Mouse (Mus musculus) heart, postnatal 0 days (tissue): ENCODE data around the gene Slc7a7.

ENCODE experiments used
- CTCF ChIP-seq: IDR thresholded peaks from 2 replicates; pipeline ENCODE4 v1.5.1; 2016; ENCODE audit warnings: antibody characterized with exemption, control low read depth, low read depth
- EP300 ChIP-seq: IDR thresholded peaks from 2 replicates; pipeline ENCODE4 v1.6.1; 2016; ENCODE audit warnings: antibody characterized with exemption, low read depth

DNA sequence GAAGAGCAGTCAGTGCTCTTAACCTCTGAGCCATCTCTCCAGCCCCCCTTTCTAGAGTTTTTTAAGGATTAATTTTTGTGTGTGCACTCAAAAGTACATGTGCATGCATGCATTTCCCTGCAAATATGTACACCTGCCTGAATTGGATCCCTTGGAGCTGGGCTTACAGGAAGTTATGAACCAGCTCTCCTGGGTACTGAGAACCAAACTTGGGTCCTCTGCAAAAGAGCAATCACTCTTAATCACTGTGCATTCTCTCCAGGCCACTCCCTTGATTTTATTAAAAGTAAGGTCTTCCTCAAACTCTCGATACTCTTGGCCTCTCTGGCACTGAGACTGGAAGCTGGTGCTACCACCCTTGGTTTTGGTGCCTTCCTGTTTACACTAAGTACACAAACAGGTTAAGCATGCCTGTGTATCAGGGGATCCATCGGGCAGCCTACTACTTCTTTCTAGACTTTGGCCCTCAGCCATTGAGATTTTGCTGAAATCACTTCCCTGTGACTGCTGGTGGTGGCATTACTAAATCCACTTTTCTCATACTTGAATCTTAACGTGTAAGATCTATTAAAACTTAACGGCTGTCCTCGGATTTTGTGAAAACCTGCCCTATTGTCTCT is 52.4 kb downstream of the Slc7a7 start:
- TF ChIP-seq CTCF (no peak), EP300 (no peak)
